Mouse (Mus musculus) ES-E14 (cell line): ENCODE data around the gene Wdfy4. TPM values are rescaled to one million over a fixed set of nuclear protein-coding genes. Genes with fewer than 3 reads are reported as not detected.

Experiments used
- DNase-seq: peaks from one replicate; pipeline ENCODE4 v3.0.0-alpha.2; 2013; ENCODE audit warnings: low read depth, low spot score
- H3K27ac ChIP-seq: 2 replicates; pipeline ENCODE4 v1.5.1; 2012; ENCODE audit warnings: low read depth, mild to moderate bottlenecking, low read length, moderate library complexity, mixed read lengths; ENCODE audit not compliant: poor library complexity, insufficient read depth, severe bottlenecking
- H3K36me3 ChIP-seq: 2 replicates; pipeline ENCODE4 v1.6.1; 2012; ENCODE audit warnings: mild to moderate bottlenecking, low read length, moderate library complexity, mixed read lengths; ENCODE audit not compliant: control insufficient read depth, poor library complexity, insufficient read depth, severe bottlenecking
- H3K4me1 ChIP-seq, 2 experiments: fragments of 150-350 bp in 1 of 2; sonication (generic) in 1 of 2; 2 replicates each; pipeline ENCODE4 v1.6.1; 2012; ENCODE audit warnings: low read length in 2 of 2, mild to moderate bottlenecking in 1 of 2, mixed read lengths in 1 of 2; ENCODE audit not compliant: control insufficient read depth in 2 of 2, insufficient read depth in 2 of 2, poor library complexity in 1 of 2
- H3K4me3 ChIP-seq, 2 experiments: fragments of 150-350 bp in 1 of 2; sonication (generic) in 1 of 2; 2 replicates each; pipeline ENCODE4 v1.5.1; 2012; ENCODE audit warnings: low read length in 2 of 2, low read depth in 1 of 2, mild to moderate bottlenecking in 1 of 2, mixed read lengths in 1 of 2; ENCODE audit not compliant: insufficient read depth in 1 of 2, poor library complexity in 1 of 2, severe bottlenecking in 1 of 2
- H3K9ac ChIP-seq: 2 replicates; pipeline ENCODE4 v1.6.1; 2012; ENCODE audit warnings: low read depth, mild to moderate bottlenecking, low read length, mixed read lengths; ENCODE audit not compliant: poor library complexity, insufficient read depth, severe bottlenecking
- H3K9me3 ChIP-seq: fragments of 150-350 bp; sonication (generic); 2 replicates; pipeline ENCODE4 v1.6.1; 2012; ENCODE audit warnings: low read depth, mild to moderate bottlenecking, low read length; ENCODE audit not compliant: control insufficient read depth, insufficient read depth
- CHD2 ChIP-seq: IDR thresholded peaks from 2 replicates; pipeline ENCODE4 v1.6.1; 2014; ENCODE audit warnings: mild to moderate bottlenecking, low read depth, low read length, inconsistent platforms
- HCFC1 ChIP-seq: IDR thresholded peaks from 2 replicates; pipeline ENCODE4 v1.6.1; 2012; ENCODE audit warnings: low read length, inconsistent platforms, borderline replicate concordance; ENCODE audit not compliant: insufficient read depth
- MAFK ChIP-seq: IDR thresholded peaks from 2 replicates; pipeline ENCODE4 v1.6.1; 2014; ENCODE audit warnings: mild to moderate bottlenecking, low read depth, low read length, inconsistent platforms; ENCODE audit not compliant: insufficient read depth
- ZC3H11A ChIP-seq: IDR thresholded peaks from 2 replicates; pipeline ENCODE4 v1.6.1; 2012; ENCODE audit warnings: low read depth, mild to moderate bottlenecking, inconsistent platforms, low read length, borderline replicate concordance
- ZNF384 ChIP-seq: IDR thresholded peaks from 2 replicates; pipeline ENCODE4 v1.6.1; 2012; ENCODE audit warnings: low read depth, low read length, inconsistent platforms
- in situ Hi-C, 2 experiments: fragments of 600-800 bp; cut with MboI; formaldehyde crosslinking; loops; one replicate each; pipeline ENCODE4 v1.15.1; 2025; ENCODE audit warnings: low sequenced_read_pairs in 2 of 2, inconsistent platforms in 1 of 2; ENCODE audit not compliant: unreplicated experiment in 2 of 2
- total RNA-seq: library from RNA; depleted of rRNA; stranded (reverse); fragments of 300-350 nt; gene quantifications from 2 replicates; pipeline ENCODE4 v1.2.3, GENCODE M21; 2012

The Wdfy4 gene
- total RNA-seq, 1 experiment = 1.1 TPM

DNA sequence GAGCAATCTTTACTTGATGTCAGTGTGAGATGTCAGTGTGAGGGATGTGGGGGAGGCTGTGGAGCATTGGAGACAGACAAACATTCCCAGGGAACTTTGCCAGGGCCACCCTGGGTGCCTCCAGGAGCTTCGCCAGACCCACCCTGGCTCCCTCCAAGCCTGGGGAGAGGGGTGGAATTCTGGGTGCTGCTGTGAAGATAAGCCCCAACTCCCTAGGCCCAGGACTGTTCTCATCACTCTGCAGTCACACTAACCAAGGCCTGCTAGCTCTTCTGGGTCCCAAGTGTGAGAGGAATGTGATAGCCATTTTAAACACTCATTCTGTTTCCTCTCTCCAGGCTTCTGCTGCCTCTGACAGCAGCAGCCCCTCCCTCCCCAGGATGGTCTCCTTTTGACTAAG is 177.7 kb downstream of the Wdfy4 start:
- Histone ChIP-seq H3K9ac (no peak overlapping the region), H3K4me1 (peaks cover 0 to 1% of the 10 kb centered on the region in 2 experiments; a peak in 1 of 4 replicates), H3K27ac (no peak overlapping the region), H3K9me3 (no peaks in the 10 kb centered on the region), H3K36me3 (no peaks in the 10 kb centered on the region), H3K4me3 (no peak overlapping the region)
- no peak for TF ChIP-seq CHD2
- TF ChIP-seq ZC3H11A = no peak
- no peak for TF ChIP-seq MAFK
- TF ChIP-seq HCFC1 = no peak
- no peak for TF ChIP-seq ZNF384
- no peak for DNase-seq
- in situ Hi-C loops = no loop called here

- no peak for DNase-seq
- Histone ChIP-seq H3K9me3 (no peaks in the 10 kb centered on the region), H3K4me1 (peaks cover 0 to 6% of the 10 kb centered on the region in 2 experiments; a peak in 1 of 4 replicates), H3K9ac (no peak overlapping the region), H3K4me3 (no peak overlapping the region), H3K36me3 (no peaks in the 10 kb centered on the region), H3K27ac (no peak overlapping the region)
- TF ChIP-seq ZNF384 (no peak), HCFC1 (no peak), CHD2 (no peak), ZC3H11A (no peak), MAFK (no peak)
- in situ Hi-C loops = no loop called here
Observed at GRCm38 (mm10) chr14:33005114-33005513, 180.2 kb downstream of the Wdfy4 start.

- no peak overlapping the region for H3K9ac ChIP-seq
- peaks cover 0 to 13% of the 10 kb centered on the region in 2 experiments; a peak in 1 of 4 replicates for H3K4me1 ChIP-seq
- no peaks in the 10 kb centered on the region for H3K36me3 ChIP-seq
- TF ChIP-seq ZNF384 (no peak), HCFC1 (no peak)
- H3K9me3 ChIP-seq = no peaks in the 10 kb centered on the region
- no peak overlapping the region for H3K27ac ChIP-seq
- in situ Hi-C loops = no loop called here
- no peak for DNase-seq
- no peak overlapping the region for H3K4me3 ChIP-seq
Observed at GRCm38 (mm10) chr14:33000112-33000979, 185.0 kb downstream of the Wdfy4 start.

- DNase-seq = no peak
Observed at GRCm38 (mm10) chr14:32999511-32999910, 185.8 kb downstream of the Wdfy4 start.

More at GRCm38 (mm10) chr14:32999511-32999910, 185.8 kb downstream of the Wdfy4 start:
- Histone ChIP-seq H3K4me1 (peaks cover 0 to 15% of the 10 kb centered on the region in 2 experiments; a peak in 1 of 4 replicates), H3K27ac (no peak overlapping the region), H3K36me3 (no peaks in the 10 kb centered on the region), H3K9ac (no peak overlapping the region), H3K4me3 (no peak overlapping the region), H3K9me3 (no peaks in the 10 kb centered on the region)
- TF ChIP-seq MAFK (no peak), HCFC1 (no peak), ZC3H11A (no peak), CHD2 (no peak), ZNF384 (no peak)
- in situ Hi-C loops = no loop called here
